Mouse (Mus musculus): ENCODE measurements around the gene Usp6nl. TPM values are rescaled to one million over a fixed set of nuclear protein-coding genes. Genes with fewer than 3 reads are reported as not detected.

The Usp6nl gene
- polyA plus RNA-seq, 2 experiments: 2.8 to 3.3 TPM

GRCm38 (mm10) chr2:6471110-6471611 lies 148.7 kb downstream of the Usp6nl start:
- no peak overlapping the region for H3K9ac ChIP-seq (replicated peaks)
- WGBS (ENCODE audit: insufficient replicate concordance): 51% methylated on average over 4 of the region's 4 CpGs
- no peaks in the 10 kb centered on the region for H3K9me3 ChIP-seq (ENCODE audit: control insufficient read depth, low read length)
- no peak overlapping the region for H3K4me2 ChIP-seq (ENCODE audit: low read depth)
- no peaks in the 10 kb centered on the region for H3K36me3 ChIP-seq (replicated peaks; ENCODE audit: control insufficient read depth, insufficient read depth, low read depth)
- ATAC-seq (ENCODE audit: insufficient read depth) (no peak), DNase-seq (ENCODE audit: low read depth in 3 of 3, low spot score in 3 of 3) (no peak)
- no peak for TF ChIP-seq CTCF (IDR thresholded peaks at IDR 0.05; ENCODE audit: low read depth)
- no peak for TF ChIP-seq EP300 (IDR thresholded peaks at IDR 0.05; ENCODE audit: low read depth)
- H3K27ac ChIP-seq: no peak overlapping the region
- no peak overlapping the region for H3K4me3 ChIP-seq (ENCODE audit: insufficient read depth in 1 of 2, low read depth in 2 of 2, low read length in 2 of 2)
- no peaks in the 10 kb centered on the region; a peak in 1 of 4 replicates for H3K4me1 ChIP-seq (replicated peaks; ENCODE audit: control insufficient read depth in 2 of 2, insufficient read depth in 2 of 2, low read length in 1 of 2)
- H3K27me3 ChIP-seq (ENCODE audit: control insufficient read depth, insufficient read depth, low read length): no peaks in the 10 kb centered on the region

GRCm38 (mm10) chr2:6473829-6474228 lies 151.4 kb downstream of the Usp6nl start:
- Histone ChIP-seq H3K9ac (replicated peaks) (no peak overlapping the region), H3K27ac (no peak overlapping the region), H3K4me3 (ENCODE audit: insufficient read depth in 1 of 2, low read depth in 2 of 2, low read length in 2 of 2) (no peak overlapping the region), H3K9me3 (ENCODE audit: control insufficient read depth, low read length) (no peaks in the 10 kb centered on the region), H3K4me2 (ENCODE audit: low read depth) (no peak overlapping the region), H3K4me1 (replicated peaks; ENCODE audit: control insufficient read depth in 2 of 2, insufficient read depth in 2 of 2, low read length in 1 of 2) (no peaks in the 10 kb centered on the region; a peak in 1 of 4 replicates), H3K27me3 (ENCODE audit: control insufficient read depth, insufficient read depth, low read length) (no peaks in the 10 kb centered on the region), H3K36me3 (replicated peaks; ENCODE audit: control insufficient read depth, insufficient read depth, low read depth) (no peaks in the 10 kb centered on the region)
- 43% methylated on average over 5 of the region's 5 CpGs for WGBS (ENCODE audit: insufficient replicate concordance)
- ATAC-seq (ENCODE audit: insufficient read depth) (no peak), DNase-seq (ENCODE audit: low read depth in 3 of 3, low spot score in 3 of 3) (no peak)
- TF ChIP-seq EP300 (IDR thresholded peaks at IDR 0.05; ENCODE audit: low read depth) (no peak), CTCF (IDR thresholded peaks at IDR 0.05; ENCODE audit: low read depth) (peak; percentile 27; the same call in 1 of the 2 replicates)

GRCm38 (mm10) chr2:6477884-6478283 lies 155.4 kb downstream of the Usp6nl start:
- Histone ChIP-seq H3K36me3 (replicated peaks; ENCODE audit: control insufficient read depth, insufficient read depth, low read depth) (no peaks in the 10 kb centered on the region), H3K9ac (replicated peaks) (no peak overlapping the region), H3K9me3 (ENCODE audit: control insufficient read depth, low read length) (no peaks in the 10 kb centered on the region), H3K27ac (no peak overlapping the region), H3K4me3 (ENCODE audit: insufficient read depth in 1 of 2, low read depth in 2 of 2, low read length in 2 of 2) (no peak overlapping the region), H3K4me1 (replicated peaks; ENCODE audit: control insufficient read depth in 2 of 2, insufficient read depth in 2 of 2, low read length in 1 of 2) (no peaks in the 10 kb centered on the region), H3K4me2 (ENCODE audit: low read depth) (no peak overlapping the region), H3K27me3 (ENCODE audit: control insufficient read depth, insufficient read depth, low read length) (no peaks in the 10 kb centered on the region)
- ATAC-seq (ENCODE audit: insufficient read depth) (no peak), DNase-seq (ENCODE audit: low read depth in 3 of 3, low spot score in 3 of 3) (no peak)
- TF ChIP-seq EP300 (IDR thresholded peaks at IDR 0.05; ENCODE audit: low read depth) (no peak), CTCF (IDR thresholded peaks at IDR 0.05; ENCODE audit: low read depth) (no peak)
- WGBS (ENCODE audit: insufficient replicate concordance): 63% methylated on average over 4 of the region's 4 CpGs

GRCm38 (mm10) chr2:6478361-6478965 lies 156.0 kb downstream of the Usp6nl start:
- no peak overlapping the region for H3K9ac ChIP-seq (replicated peaks)
- H3K36me3 ChIP-seq (replicated peaks; ENCODE audit: control insufficient read depth, insufficient read depth, low read depth): no peaks in the 10 kb centered on the region
- H3K9me3 ChIP-seq (ENCODE audit: control insufficient read depth, low read length): no peaks in the 10 kb centered on the region
- DNase-seq (ENCODE audit: low read depth in 3 of 3, low spot score in 3 of 3) (peak in 1 of 3 experiments; percentile 32), ATAC-seq (ENCODE audit: insufficient read depth) (no peak)
- no peak overlapping the region for H3K4me3 ChIP-seq (ENCODE audit: insufficient read depth in 1 of 2, low read depth in 2 of 2, low read length in 2 of 2)
- H3K4me1 ChIP-seq (replicated peaks; ENCODE audit: control insufficient read depth in 2 of 2, insufficient read depth in 2 of 2, low read length in 1 of 2): no peaks in the 10 kb centered on the region
- H3K27ac ChIP-seq: no peak overlapping the region
- 21% methylated on average over 16 of the region's 16 CpGs for WGBS (ENCODE audit: insufficient replicate concordance)
- TF ChIP-seq CTCF (IDR thresholded peaks at IDR 0.05; ENCODE audit: low read depth) (no peak), EP300 (IDR thresholded peaks at IDR 0.05; ENCODE audit: low read depth) (no peak)
- no peaks in the 10 kb centered on the region for H3K27me3 ChIP-seq (ENCODE audit: control insufficient read depth, insufficient read depth, low read length)
- no peak overlapping the region for H3K4me2 ChIP-seq (ENCODE audit: low read depth)

- no peaks in the 10 kb centered on the region for H3K27me3 ChIP-seq (ENCODE audit: control insufficient read depth, insufficient read depth, low read length)
- 32% methylated on average over 13 of the region's 13 CpGs for WGBS (ENCODE audit: insufficient replicate concordance)
- no peak overlapping the region for H3K4me2 ChIP-seq (ENCODE audit: low read depth)
- no peaks in the 10 kb centered on the region for H3K36me3 ChIP-seq (replicated peaks; ENCODE audit: control insufficient read depth, insufficient read depth, low read depth)
- TF ChIP-seq CTCF (IDR thresholded peaks at IDR 0.05; ENCODE audit: low read depth) (no peak), EP300 (IDR thresholded peaks at IDR 0.05; ENCODE audit: low read depth) (no peak)
- no peak for DNase-seq (ENCODE audit: low read depth in 3 of 3, low spot score in 3 of 3)
- H3K4me3 ChIP-seq (ENCODE audit: insufficient read depth in 1 of 2, low read depth in 2 of 2, low read length in 2 of 2): no peak overlapping the region
- H3K4me1 ChIP-seq (replicated peaks; ENCODE audit: control insufficient read depth in 2 of 2, insufficient read depth in 2 of 2, low read length in 1 of 2): no peaks in the 10 kb centered on the region
- H3K9ac ChIP-seq (replicated peaks): no peak overlapping the region
- ATAC-seq (ENCODE audit: insufficient read depth): peak; percentile 33
- no peaks in the 10 kb centered on the region for H3K9me3 ChIP-seq (ENCODE audit: control insufficient read depth, low read length)
- no peak overlapping the region for H3K27ac ChIP-seq
Observed at GRCm38 (mm10) chr2:6478966-6479391, 156.5 kb downstream of the Usp6nl start.
